Mouse (Mus musculus): ENCODE measurements around the gene Mb21d2. TPM values are rescaled to one million over a fixed set of nuclear protein-coding genes. Genes with fewer than 3 reads are reported as not detected.

Mb21d2 gene
- polyA plus RNA-seq, 1 experiment from 2014 or later: 6.6 TPM

- DNase-seq (ENCODE audit: low read depth, low spot score) (no peak), ATAC-seq (no peak)
- POLR2A ChIA-PET: no interaction called here
- no peaks in the 10 kb centered on the region for H3K27me3 ChIP-seq
- in situ Hi-C loops (cut with MboI; ENCODE audit: low pct_unique_long_range_greater_than_20kb): no loop called here
- CTCF ChIA-PET: no interaction called here
- TF ChIP-seq CTCF (IDR thresholded peaks at IDR 0.05): no peak
These were observed 49.2 kb downstream of the Mb21d2 start for GRCm38 (mm10) chr16:28880307-28880681.

GRCm38 (mm10) chr16:28879636-28880306, 49.7 kb downstream of the Mb21d2 start:
- no peaks in the 10 kb centered on the region for H3K27me3 ChIP-seq
- DNase-seq (ENCODE audit: low read depth, low spot score) (no peak), ATAC-seq (no peak)
- ChIA-PET CTCF (interaction anchor here (1.0 kb wide), 1 partner anchor 14 kb away, joined by 3 read pairs; no protein-coding TSS in a partner anchor), POLR2A (no interaction called here)
- in situ Hi-C loops (cut with MboI; ENCODE audit: low pct_unique_long_range_greater_than_20kb): no loop called here
- no peak for TF ChIP-seq CTCF (IDR thresholded peaks at IDR 0.05)

- ATAC-seq (no peak), DNase-seq (ENCODE audit: low read depth, low spot score) (no peak)
- in situ Hi-C loops (cut with MboI; ENCODE audit: low pct_unique_long_range_greater_than_20kb): no loop called here
- CTCF ChIA-PET: no interaction called here
- H3K27me3 ChIP-seq: no peaks in the 10 kb centered on the region
- TF ChIP-seq CTCF (IDR thresholded peaks at IDR 0.05): no peak
- POLR2A ChIA-PET: no interaction called here
These were observed 52.3 kb downstream of the Mb21d2 start for GRCm38 (mm10) chr16:28877162-28877662.

- ATAC-seq: no peak
- ChIA-PET CTCF (interaction anchor here (1.6 kb wide), 1 partner anchor 14 kb away, joined by 5 read pairs; no protein-coding TSS in a partner anchor), POLR2A (no interaction called here)
- no peak for TF ChIP-seq CTCF (IDR thresholded peaks at IDR 0.05)
- H3K27me3 ChIP-seq: no peaks in the 10 kb centered on the region
- DNase-seq (ENCODE audit: low read depth, low spot score): no peak
- in situ Hi-C loops (cut with MboI; ENCODE audit: low pct_unique_long_range_greater_than_20kb): no loop called here
These were observed 56.0 kb downstream of the Mb21d2 start for GRCm38 (mm10) chr16:28873404-28873895.

- no peak for ATAC-seq
- H3K27me3 ChIP-seq: no peaks in the 10 kb centered on the region
- in situ Hi-C loops (cut with MboI; ENCODE audit: low pct_unique_long_range_greater_than_20kb): no loop called here
- ChIA-PET CTCF (interaction anchor here (1.1 to 1.2 kb wide), 2 partner anchors 11 to 57 kb away, joined by 3 read pairs; no protein-coding TSS in a partner anchor), POLR2A (no interaction called here)
- DNase-seq (ENCODE audit: low read depth, low spot score): no peak
- no peak for TF ChIP-seq CTCF (IDR thresholded peaks at IDR 0.05)
These were observed 58.6 kb downstream of the Mb21d2 start for GRCm38 (mm10) chr16:28870860-28871259.

- DNase-seq (ENCODE audit: low read depth, low spot score) (no peak), ATAC-seq (peak; percentile 4)
- ChIA-PET POLR2A (no interaction called here), CTCF (interaction anchor here (1.1 to 1.2 kb wide), 2 partner anchors 11 to 58 kb away, joined by 3 read pairs; no protein-coding TSS in a partner anchor)
- no peaks in the 10 kb centered on the region for H3K27me3 ChIP-seq
- in situ Hi-C loops (cut with MboI; ENCODE audit: low pct_unique_long_range_greater_than_20kb): no loop called here
- no peak for TF ChIP-seq CTCF (IDR thresholded peaks at IDR 0.05)
These were observed 59.0 kb downstream of the Mb21d2 start for GRCm38 (mm10) chr16:28870456-28870855.

GRCm38 (mm10) chr16:28868864-28869263, 60.6 kb downstream of the Mb21d2 start:
- CTCF ChIA-PET: no interaction called here
- no peaks in the 10 kb centered on the region for H3K27me3 ChIP-seq
- DNase-seq (ENCODE audit: low read depth, low spot score): no peak
- no peak for TF ChIP-seq CTCF (IDR thresholded peaks at IDR 0.05)
- in situ Hi-C loops (cut with MboI; ENCODE audit: low pct_unique_long_range_greater_than_20kb): no loop called here
- POLR2A ChIA-PET: no interaction called here
- no peak for ATAC-seq

GRCm38 (mm10) chr16:28866584-28867295, 62.7 kb downstream of the Mb21d2 start:
- TF ChIP-seq CTCF (IDR thresholded peaks at IDR 0.05): no peak
- ChIA-PET POLR2A (no interaction called here), CTCF (no interaction called here)
- no peak for DNase-seq (ENCODE audit: low read depth, low spot score)
- H3K27me3 ChIP-seq: no peaks in the 10 kb centered on the region
- no peak for ATAC-seq
- in situ Hi-C loops (cut with MboI; ENCODE audit: low pct_unique_long_range_greater_than_20kb): no loop called here

- in situ Hi-C loops (cut with MboI; ENCODE audit: low pct_unique_long_range_greater_than_20kb): no loop called here
- no peaks in the 10 kb centered on the region for H3K27me3 ChIP-seq
- TF ChIP-seq CTCF (IDR thresholded peaks at IDR 0.05): no peak
These were observed 65.9 kb downstream of the Mb21d2 start for GRCm38 (mm10) chr16:28863616-28864015.

GRCm38 (mm10) chr16:28862093-28862492, 67.4 kb downstream of the Mb21d2 start:
- DNase-seq (ENCODE audit: low read depth, low spot score): no peak
- ChIA-PET POLR2A (interaction anchor here (0.6 kb wide), 1 partner anchor 24 kb away, joined by 3 read pairs; no protein-coding TSS in a partner anchor), CTCF (interaction anchor here (1.2 kb wide), 1 partner anchor 18 kb away, joined by 3 read pairs; no protein-coding TSS in a partner anchor)
- in situ Hi-C loops (cut with MboI; ENCODE audit: low pct_unique_long_range_greater_than_20kb): no loop called here
- peak; percentile 79 for ATAC-seq
- no peaks in the 10 kb centered on the region for H3K27me3 ChIP-seq
- no peak for TF ChIP-seq CTCF (IDR thresholded peaks at IDR 0.05)

More at GRCm38 (mm10) chr16:28863616-28864015, 65.9 kb downstream of the Mb21d2 start:
- no peak for DNase-seq (ENCODE audit: low read depth, low spot score)
- ChIA-PET POLR2A (no interaction called here), CTCF (no interaction called here)
- no peak for ATAC-seq

- POLR2A ChIA-PET: no interaction called here
- no peaks in the 10 kb centered on the region for H3K27me3 ChIP-seq
- CTCF ChIA-PET: interaction anchor here (1.3 kb wide), 1 partner anchor 14 kb away, joined by 5 read pairs; no protein-coding TSS in a partner anchor
- ATAC-seq (no peak), DNase-seq (ENCODE audit: low read depth, low spot score) (no peak)
- in situ Hi-C loops (cut with MboI; ENCODE audit: low pct_unique_long_range_greater_than_20kb): no loop called here
- no peak for TF ChIP-seq CTCF (IDR thresholded peaks at IDR 0.05)
These were observed 69.8 kb downstream of the Mb21d2 start for GRCm38 (mm10) chr16:28859678-28860077.
